ENCODE assay signal across 8 mouse cellular contexts in genomic region chr1:93235576-93236544, GRCm38 (mm10). TPM values are rescaled to one million over a fixed set of nuclear protein-coding genes. Genes with fewer than 3 reads are reported as not detected.
DNase-seq lines count a peak whose midpoint lies in the region; ATAC-seq and TF ChIP-seq lines count a peak whose summit lies in the region.

Sned1 (plus strand) TSS chr1:93235841.

- TF ChIP-seq EP300 in liver, embryonic 14.5 days (IDR thresholded peaks at IDR 0.05; ENCODE audit: low read depth): no peak

- H3K4me2 ChIP-seq in forebrain, embryonic 15.5 days (replicated peaks): peak within 1 kb of the TSS; percentile 98
- peak within 1 kb of the TSS; percentile 65 for H3K4me2 ChIP-seq in liver, embryonic 14.5 days (ENCODE audit: low read depth)
- H3K4me2 ChIP-seq in neural tube, embryonic 11.5 days (ENCODE audit: low read depth): peak within 1 kb of the TSS; percentile 96
- H3K4me2 ChIP-seq in stomach, embryonic 15.5 days: peak within 1 kb of the TSS; percentile 100

- peaks cover 37% of the 10 kb centered on the region for H3K27me3 ChIP-seq in E14TG2a.4 (ENCODE audit: insufficient read depth, low read length)
- H3K27me3 ChIP-seq in forebrain, embryonic 15.5 days: peaks cover 25% of the 10 kb centered on the region
- H3K27me3 ChIP-seq in liver, embryonic 14.5 days (ENCODE audit: control insufficient read depth, insufficient read depth, low read length): peaks cover 29% of the 10 kb centered on the region
- peaks cover 6% of the 10 kb centered on the region for H3K27me3 ChIP-seq in neural tube, embryonic 11.5 days (ENCODE audit: control insufficient read depth, insufficient read depth, low read length)
- H3K27me3 ChIP-seq in stomach, embryonic 15.5 days (replicated peaks): 0 out of 2 replicates have a peak, but pooled peaks cover 4% of the 10 kb centered on the region

- no peak for TF ChIP-seq CTCF in E14TG2a.4 (conservative IDR thresholded peaks at IDR 0.05; ENCODE audit: low read length)
- no peak for TF ChIP-seq CTCF in liver, embryonic 14.5 days (IDR thresholded peaks at IDR 0.05; ENCODE audit: low read depth)

- WGBS in forebrain, embryonic 15.5 days: under 1% methylated on average over 97 of the region's 100 CpGs
- WGBS in liver, embryonic 14.5 days (ENCODE audit: insufficient replicate concordance): under 1% methylated on average over 100 of the region's 100 CpGs
- WGBS in neural tube, embryonic 11.5 days: under 1% methylated on average over 100 of the region's 100 CpGs
- under 1% methylated on average over 98 of the region's 100 CpGs for WGBS in stomach, embryonic 15.5 days

- H3K4me1 ChIP-seq in E14TG2a.4 (replicated peaks; ENCODE audit: low read depth, low read length): peaks cover 34% of the 10 kb centered on the region
- peaks cover 14% of the 10 kb centered on the region for H3K4me1 ChIP-seq in forebrain, embryonic 15.5 days
- no peaks in the 10 kb centered on the region for H3K4me1 ChIP-seq in liver, embryonic 14.5 days (replicated peaks; ENCODE audit: control insufficient read depth in 2 of 2, insufficient read depth in 2 of 2, low read length in 1 of 2)
- peaks cover 4% of the 10 kb centered on the region for H3K4me1 ChIP-seq in neural tube, embryonic 11.5 days (ENCODE audit: control insufficient read depth, insufficient read depth, low read length)
- peaks cover 18% of the 10 kb centered on the region for H3K4me1 ChIP-seq in stomach, embryonic 15.5 days

- ATAC-seq in forebrain, embryonic 15.5 days (replicated peaks): peak; percentile 88
- peak; percentile 70 for ATAC-seq in liver, embryonic 14.5 days (ENCODE audit: insufficient read depth)
- ATAC-seq in neural tube, embryonic 11.5 days (ENCODE audit: insufficient read depth, low FRiP score, low TSS enrichment): peak; percentile 73
- peak; percentile 80 for ATAC-seq in stomach, embryonic 15.5 days (ENCODE audit: insufficient read depth, low FRiP score, low read depth)

- H3K9ac ChIP-seq in forebrain, embryonic 15.5 days (replicated peaks): peak within 1 kb of the TSS; percentile 41
- H3K9ac ChIP-seq in liver, embryonic 14.5 days (replicated peaks): no peak within 1 kb of the TSS
- H3K9ac ChIP-seq in neural tube, embryonic 11.5 days (ENCODE audit: low read length): peak within 1 kb of the TSS; percentile 54
- peak within 1 kb of the TSS; percentile 44 for H3K9ac ChIP-seq in stomach, embryonic 15.5 days

- H3K9me3 ChIP-seq in E14TG2a.4 (ENCODE audit: low read length): no peaks in the 10 kb centered on the region
- no peaks in the 10 kb centered on the region for H3K9me3 ChIP-seq in forebrain, embryonic 15.5 days
- no peaks in the 10 kb centered on the region for H3K9me3 ChIP-seq in liver, embryonic 14.5 days (ENCODE audit: control insufficient read depth, low read length)
- H3K9me3 ChIP-seq in neural tube, embryonic 11.5 days (ENCODE audit: control insufficient read depth, low read length): no peaks in the 10 kb centered on the region
- no peaks in the 10 kb centered on the region for H3K9me3 ChIP-seq in stomach, embryonic 15.5 days

- intact Hi-C loops in heart, postnatal 10 days (cut with DNase I): loop anchor here (2.0 kb wide), 1 partner anchor 61 kb away; no protein-coding TSS in a partner anchor

- peak; percentile 79 for DNase-seq in cerebellum, adult 11 months
- peak; percentile 93 to 95 for DNase-seq in heart, postnatal 10 days
- DNase-seq in kidney, postnatal 4 days: peak; percentile 93 to 96
- DNase-seq in liver, embryonic 14.5 days (ENCODE audit: low read depth in 3 of 3, low spot score in 3 of 3): peak; percentile 16 to 30 (median 23)
- DNase-seq in neural tube, embryonic 11.5 days (ENCODE audit: low spot score): peak; percentile 87

- no peak within 1 kb of the TSS for H3K27ac ChIP-seq in forebrain, embryonic 15.5 days (replicated peaks)
- no peak within 1 kb of the TSS for H3K27ac ChIP-seq in liver, embryonic 14.5 days
- no peak within 1 kb of the TSS for H3K27ac ChIP-seq in neural tube, embryonic 11.5 days (ENCODE audit: low read depth, low read length)
- 0 out of 2 replicates have a peak within 1 kb of the TSS, but pooled peaks have one; percentile 32 for H3K27ac ChIP-seq in stomach, embryonic 15.5 days

- peak within 1 kb of the TSS; percentile 85 for H3K4me3 ChIP-seq in E14TG2a.4 (replicated peaks; ENCODE audit: low read length)
- H3K4me3 ChIP-seq in forebrain, embryonic 15.5 days: peak within 1 kb of the TSS; percentile 50
- peak within 1 kb of the TSS; percentile 28 to 47 for H3K4me3 ChIP-seq in liver, embryonic 14.5 days (ENCODE audit: insufficient read depth in 1 of 2, low read depth in 2 of 2, low read length in 2 of 2)
- peak within 1 kb of the TSS; percentile 60 for H3K4me3 ChIP-seq in neural tube, embryonic 11.5 days (ENCODE audit: low read depth, low read length)
- peak within 1 kb of the TSS; percentile 63 for H3K4me3 ChIP-seq in stomach, embryonic 15.5 days (replicated peaks)

- H3K36me3 ChIP-seq in E14TG2a.4 (ENCODE audit: insufficient read depth, low read length): no peaks in the 10 kb centered on the region
- H3K36me3 ChIP-seq in forebrain, embryonic 15.5 days: no peaks in the 10 kb centered on the region
- no peaks in the 10 kb centered on the region for H3K36me3 ChIP-seq in liver, embryonic 14.5 days (replicated peaks; ENCODE audit: control insufficient read depth, insufficient read depth, low read depth)
- H3K36me3 ChIP-seq in neural tube, embryonic 11.5 days (ENCODE audit: control insufficient read depth, insufficient read depth, low read length): no peaks in the 10 kb centered on the region
- no peaks in the 10 kb centered on the region for H3K36me3 ChIP-seq in stomach, embryonic 15.5 days

RNA-seq across cellular contexts. Expression of gene Sned1, which starts in this region (rescaled TPM):
- 3.7 and 3.9 TPM in 2 replicates for polyA plus RNA-seq in forebrain, embryonic 15.5 days (2015; fragmentation: Nextera tagmentation; extraction: Ambion mirVana)
- 10 to 100 TPM; 11.4 to 17.6 TPM for total RNA-seq in heart, postnatal 10 days (2021)
- polyA plus RNA-seq in liver, embryonic 14.5 days (2012; rRNA removed): 0.16 and 0.25 TPM in 2 replicates
- polyA plus RNA-seq in liver, embryonic 14.5 days (2014; fragmentation: Nextera tagmentation; extraction: Ambion mirVana): 0.06 and 0.25 TPM in 2 replicates
- polyA plus RNA-seq in neural tube, embryonic 11.5 days (2014; fragmentation: Nextera tagmentation; extraction: Ambion mirVana): 5.3 and 6.6 TPM in 2 replicates
- 8.7 and 12.3 TPM in 2 replicates for polyA plus RNA-seq in stomach, embryonic 15.5 days (2015; fragmentation: Nextera tagmentation; extraction: Ambion mirVana)

Comparison
In these comparisons a context has a peak if more than half of its experiments do, and no peak if none do; other contexts are left out.
1. Peak in DNase-seq, ATAC-seq, H3K4me3 ChIP-seq and H3K4me2 ChIP-seq in liver, embryonic 14.5 days; RNA of the gene not detected or under 1 TPM.
2. DNase-seq: peak in every context shown above with its lines; median percentile 94 in kidney, postnatal 4 days; 94 in heart, postnatal 10 days; 87 in neural tube, embryonic 11.5 days; 79 in cerebellum, adult 11 months; 23 in liver, embryonic 14.5 days.